Mouse (Mus musculus): ENCODE results near the gene Atp5d. TPM values are rescaled to one million over a fixed set of nuclear protein-coding genes. Genes with fewer than 3 reads are reported as not detected.

Gene Atp5d
- polyA plus RNA-seq, 1 experiment from 2014 or later: 396 TPM

GRCm38 (mm10) chr10:80167460-80168037 lies 29.1 kb downstream of the Atp5d start:
- WGBS: under 1% methylated on average over 55 of the region's 55 CpGs
- H3K4me3 ChIP-seq: peak overlapping the region; percentile 92
- H3K36me3 ChIP-seq: peaks cover 33% of the 10 kb centered on the region
- H3K27me3 ChIP-seq (replicated peaks): 0 out of 2 replicates have a peak, but pooled peaks cover 7% of the 10 kb centered on the region
- H3K9ac ChIP-seq: peak overlapping the region; percentile 100
- H3K4me2 ChIP-seq (replicated peaks): peak overlapping the region; percentile 62
- ATAC-seq (ENCODE audit: low FRiP score, low read depth): peak; percentile 87
- no peaks in the 10 kb centered on the region for H3K9me3 ChIP-seq
- peaks cover 60% of the 10 kb centered on the region for H3K4me1 ChIP-seq
- peak overlapping the region; percentile 96 for H3K27ac ChIP-seq

- H3K4me1 ChIP-seq: peaks cover 62% of the 10 kb centered on the region
- WGBS: under 1% methylated on average over 48 of the region's 48 CpGs
These were observed 29.7 kb downstream of the Atp5d start for GRCm38 (mm10) chr10:80168038-80168661.

GRCm38 (mm10) chr10:80169070-80169469 lies 30.6 kb downstream of the Atp5d start:
- peaks cover 33% of the 10 kb centered on the region for H3K36me3 ChIP-seq
- peak overlapping the region; percentile 100 for H3K9ac ChIP-seq
- no peaks in the 10 kb centered on the region for H3K27me3 ChIP-seq (replicated peaks)
- peaks cover 61% of the 10 kb centered on the region for H3K4me1 ChIP-seq
- WGBS: 84% methylated on average over 1 of the region's 1 CpGs
- no peak for ATAC-seq (ENCODE audit: low FRiP score, low read depth)
- peak overlapping the region; percentile 62 for H3K4me2 ChIP-seq (replicated peaks)
- H3K4me3 ChIP-seq: peak overlapping the region; percentile 92
- no peak overlapping the region for H3K27ac ChIP-seq
- no peaks in the 10 kb centered on the region for H3K9me3 ChIP-seq

More at GRCm38 (mm10) chr10:80168038-80168661, 29.7 kb downstream of the Atp5d start:
- H3K27ac ChIP-seq: peak overlapping the region; percentile 96
- H3K9ac ChIP-seq: peak overlapping the region; percentile 100
- 0 out of 2 replicates have a peak, but pooled peaks cover 3% of the 10 kb centered on the region for H3K27me3 ChIP-seq (replicated peaks)
- peaks cover 33% of the 10 kb centered on the region for H3K36me3 ChIP-seq
- H3K4me3 ChIP-seq: peak overlapping the region; percentile 92
- H3K4me2 ChIP-seq (replicated peaks): peak overlapping the region; percentile 62
- peak; percentile 45 for ATAC-seq (ENCODE audit: low FRiP score, low read depth)
- no peaks in the 10 kb centered on the region for H3K9me3 ChIP-seq

- Histone ChIP-seq H3K27ac (no peak overlapping the region), H3K4me3 (no peak overlapping the region), H3K4me1 (peaks cover 56% of the 10 kb centered on the region), H3K27me3 (replicated peaks) (no peaks in the 10 kb centered on the region), H3K36me3 (peaks cover 33% of the 10 kb centered on the region), H3K9ac (no peak overlapping the region), H3K4me2 (replicated peaks) (peak overlapping the region; percentile 20), H3K9me3 (no peaks in the 10 kb centered on the region)
- 95% methylated on average over 7 of the region's 7 CpGs for WGBS
- ATAC-seq (ENCODE audit: low FRiP score, low read depth): no peak
These were observed 31.2 kb downstream of the Atp5d start for GRCm38 (mm10) chr10:80169651-80170050.

GRCm38 (mm10) chr10:80170052-80170451 lies 31.6 kb downstream of the Atp5d start:
- Histone ChIP-seq H3K4me3 (no peak overlapping the region), H3K9ac (no peak overlapping the region), H3K36me3 (peaks cover 33% of the 10 kb centered on the region), H3K9me3 (no peaks in the 10 kb centered on the region), H3K4me1 (peaks cover 52% of the 10 kb centered on the region), H3K4me2 (replicated peaks) (peak overlapping the region; percentile 20), H3K27me3 (replicated peaks) (no peaks in the 10 kb centered on the region), H3K27ac (no peak overlapping the region)
- no peak for ATAC-seq (ENCODE audit: low FRiP score, low read depth)
- 96% methylated on average over 16 of the region's 16 CpGs for WGBS

GRCm38 (mm10) chr10:80170601-80171021 lies 32.2 kb downstream of the Atp5d start:
- no peak overlapping the region for H3K9ac ChIP-seq
- 97% methylated on average over 19 of the region's 19 CpGs for WGBS
- H3K9me3 ChIP-seq: no peaks in the 10 kb centered on the region
- H3K27me3 ChIP-seq (replicated peaks): no peaks in the 10 kb centered on the region
- H3K4me2 ChIP-seq (replicated peaks): peak overlapping the region; percentile 20
- no peak for ATAC-seq (ENCODE audit: low FRiP score, low read depth)
- no peak overlapping the region for H3K27ac ChIP-seq
- peaks cover 48% of the 10 kb centered on the region for H3K4me1 ChIP-seq
- H3K36me3 ChIP-seq: peaks cover 33% of the 10 kb centered on the region
- no peak overlapping the region for H3K4me3 ChIP-seq

GRCm38 (mm10) chr10:80171252-80171651 lies 32.8 kb downstream of the Atp5d start:
- peaks cover 33% of the 10 kb centered on the region for H3K36me3 ChIP-seq
- no peaks in the 10 kb centered on the region for H3K9me3 ChIP-seq
- ATAC-seq (ENCODE audit: low FRiP score, low read depth): no peak
- no peak overlapping the region for H3K27ac ChIP-seq
- peak overlapping the region; percentile 73 for H3K4me2 ChIP-seq (replicated peaks)
- no peak overlapping the region for H3K9ac ChIP-seq
- no peaks in the 10 kb centered on the region for H3K27me3 ChIP-seq (replicated peaks)
- H3K4me3 ChIP-seq: no peak overlapping the region
- peaks cover 43% of the 10 kb centered on the region for H3K4me1 ChIP-seq
- WGBS: 92% methylated on average over 15 of the region's 15 CpGs

GRCm38 (mm10) chr10:80171760-80172526 lies 33.5 kb downstream of the Atp5d start:
- H3K4me2 ChIP-seq (replicated peaks): peak overlapping the region; percentile 73
- H3K36me3 ChIP-seq: peaks cover 33% of the 10 kb centered on the region
- H3K4me1 ChIP-seq: peaks cover 39% of the 10 kb centered on the region
- peak overlapping the region; percentile 59 for H3K27ac ChIP-seq
- 85% methylated on average over 45 of the region's 45 CpGs for WGBS
- peak overlapping the region; percentile 63; the same call in 1 of the 2 replicates for H3K9ac ChIP-seq
- 0 out of 2 replicates have a peak overlapping the region, but pooled peaks have one; percentile 0 for H3K4me3 ChIP-seq
- ATAC-seq (ENCODE audit: low FRiP score, low read depth): no peak
- no peaks in the 10 kb centered on the region for H3K27me3 ChIP-seq (replicated peaks)
- no peaks in the 10 kb centered on the region for H3K9me3 ChIP-seq

- no peaks in the 10 kb centered on the region for H3K9me3 ChIP-seq
These were observed 34.3 kb downstream of the Atp5d start, which contains the start of gene 1600002K03Rik for GRCm38 (mm10) chr10:80172527-80173292. 1600002K03Rik (plus strand) TSS chr10:80172944.

GRCm38 (mm10) chr10:80173358-80173757 lies 34.9 kb downstream of the Atp5d start:
- Histone ChIP-seq H3K9ac (peak overlapping the region; percentile 45; the same call in 1 of the 2 replicates), H3K4me2 (replicated peaks) (peak overlapping the region; percentile 73), H3K9me3 (no peaks in the 10 kb centered on the region), H3K36me3 (peaks cover 33% of the 10 kb centered on the region), H3K4me3 (peak overlapping the region; percentile 19), H3K4me1 (peaks cover 43% of the 10 kb centered on the region), H3K27ac (no peak overlapping the region), H3K27me3 (replicated peaks) (no peaks in the 10 kb centered on the region)
- ATAC-seq (ENCODE audit: low FRiP score, low read depth): no peak
- 9% methylated on average over 11 of the region's 11 CpGs for WGBS

More at GRCm38 (mm10) chr10:80172527-80173292, 34.3 kb downstream of the Atp5d start, which contains the start of gene 1600002K03Rik:
- WGBS: 9% methylated on average over 35 of the region's 35 CpGs
- Histone ChIP-seq H3K4me1 (peaks cover 40% of the 10 kb centered on the region), H3K4me2 (replicated peaks) (peak within 1 kb of the TSS; percentile 73), H3K9ac (peak within 1 kb of the TSS; percentile 63), H3K4me3 (peak within 1 kb of the TSS; percentile 48), H3K27ac (peak within 1 kb of the TSS; percentile 59), H3K27me3 (replicated peaks) (no peaks in the 10 kb centered on the region), H3K36me3 (peaks cover 33% of the 10 kb centered on the region)
- peak; percentile 71 for ATAC-seq (ENCODE audit: low FRiP score, low read depth)

GRCm38 (mm10) chr10:80173955-80174640 lies 35.7 kb downstream of the Atp5d start:
- Histone ChIP-seq H3K9ac (no peak overlapping the region), H3K4me2 (replicated peaks) (no peak overlapping the region), H3K9me3 (no peaks in the 10 kb centered on the region), H3K4me3 (no peak overlapping the region), H3K4me1 (peaks cover 36% of the 10 kb centered on the region), H3K27ac (no peak overlapping the region), H3K27me3 (replicated peaks) (no peaks in the 10 kb centered on the region), H3K36me3 (peaks cover 31% of the 10 kb centered on the region)
- ATAC-seq (ENCODE audit: low FRiP score, low read depth): no peak
- WGBS: 88% methylated on average over 10 of the region's 10 CpGs

Measured in neural tube, embryonic 12.5 days (tissue).